Mouse (Mus musculus): ENCODE measurements around the gene Traf5. TPM values are rescaled to one million over a fixed set of nuclear protein-coding genes. Genes with fewer than 3 reads are reported as not detected.

Gene Traf5
- total RNA-seq, 2 experiments from 2014 or later = 2.7 to 6.2 TPM

DNA sequence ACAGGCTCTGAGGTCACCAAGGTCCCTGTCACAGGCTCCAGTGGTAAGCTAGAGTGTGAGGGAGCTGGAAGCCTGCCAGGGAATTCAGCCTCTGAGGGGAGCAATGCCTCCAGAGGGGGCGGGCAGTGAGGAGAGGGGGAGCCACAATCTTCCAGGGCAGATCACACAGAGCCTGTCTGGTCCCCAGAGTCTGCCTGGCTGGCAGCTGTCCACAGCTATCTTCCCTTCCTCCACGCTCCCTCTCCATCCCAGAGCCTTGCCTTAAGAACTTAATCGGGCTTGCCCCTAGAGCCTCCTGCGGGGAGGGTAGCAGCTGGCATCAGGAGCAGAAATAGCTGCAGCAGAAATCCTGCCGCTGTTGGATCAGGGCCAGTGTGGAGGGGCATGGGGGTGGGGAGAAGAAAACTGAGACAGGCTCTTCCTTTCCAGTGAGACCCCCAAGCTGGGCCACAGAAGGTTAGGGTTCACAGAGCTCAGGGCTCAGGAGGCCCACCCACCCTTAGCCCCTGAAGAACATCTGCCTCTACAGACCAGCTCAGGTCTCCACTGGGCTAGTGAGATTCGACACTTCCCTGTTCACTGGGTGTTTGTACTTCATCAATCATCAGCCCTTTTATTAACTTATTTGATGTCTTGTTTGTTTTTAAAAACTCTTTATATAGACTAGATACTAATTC lies 110.8 kb downstream of the Traf5 start:
- ATAC-seq (replicated peaks; ENCODE audit: poor library complexity, severe bottlenecking) = no peak

DNA sequence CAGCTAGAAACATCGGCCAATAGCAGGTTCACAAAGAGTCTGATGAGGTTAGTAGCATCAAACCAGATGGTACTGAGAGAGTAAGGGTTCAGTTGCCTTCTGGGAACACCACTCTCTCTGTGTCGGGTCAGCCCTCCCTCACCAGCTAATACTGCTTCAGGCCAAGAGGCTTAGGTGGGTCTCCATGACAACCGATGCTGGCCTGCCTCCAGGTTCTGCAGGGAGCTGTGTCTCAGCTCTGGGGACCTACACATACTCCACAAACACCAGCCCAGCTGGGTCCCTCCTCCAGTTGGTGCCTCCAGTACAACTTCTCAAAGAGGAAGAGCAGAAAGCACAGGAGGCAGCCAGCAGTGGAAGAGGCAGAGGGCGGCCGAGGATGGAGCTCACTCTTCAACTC lies 115.2 kb downstream of the Traf5 start, which contains the start of gene Rd3:
Gene Rd3, plus strand, starts transcription at position 184 of the 400 bp plus-strand sequence.
- no peak for ATAC-seq (replicated peaks; ENCODE audit: poor library complexity, severe bottlenecking)

DNA sequence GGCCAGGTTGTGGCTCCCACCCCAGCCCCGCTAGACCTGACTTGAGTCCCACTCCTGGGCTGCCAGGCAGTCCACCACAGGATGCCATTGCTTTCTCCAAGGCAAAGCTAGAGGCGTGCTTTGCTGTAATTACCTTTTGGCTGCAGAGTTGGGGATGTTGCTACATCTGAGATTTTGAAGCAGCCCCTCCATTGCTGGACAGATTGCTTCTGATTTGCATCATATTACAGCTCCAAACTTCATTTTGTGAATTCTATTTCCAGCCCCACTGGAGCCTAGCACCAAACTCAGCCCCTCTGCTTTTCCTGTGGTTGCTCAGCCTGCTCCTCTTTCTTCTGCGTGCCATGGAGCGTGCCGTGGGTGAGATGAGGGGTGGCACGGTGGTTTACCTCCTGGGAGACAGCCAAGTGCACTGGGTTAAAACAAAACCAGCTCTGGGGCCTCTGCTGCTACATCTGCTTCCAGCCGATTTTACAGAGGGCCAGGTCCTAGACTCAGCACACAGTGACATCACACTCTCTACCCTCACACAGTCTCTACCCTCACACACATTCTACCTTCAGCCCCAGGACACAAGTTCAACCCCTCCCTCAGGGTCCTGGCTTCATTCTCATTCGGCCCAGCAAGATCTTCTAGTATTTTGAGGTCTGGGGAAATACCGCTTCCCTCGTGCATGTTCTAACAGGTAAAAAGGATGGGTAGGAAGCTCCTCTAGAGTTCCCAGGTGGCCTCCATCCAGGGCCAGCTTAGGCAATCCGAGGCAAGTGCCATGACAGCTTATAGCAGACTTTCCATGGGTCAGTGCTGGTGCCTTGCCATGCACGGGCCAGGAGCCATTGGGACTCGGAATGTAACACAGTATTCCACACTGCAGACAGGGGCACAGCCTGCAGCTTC lies 117.6 kb downstream of the Traf5 start:
- ATAC-seq (replicated peaks; ENCODE audit: poor library complexity, severe bottlenecking) = no peak

DNA sequence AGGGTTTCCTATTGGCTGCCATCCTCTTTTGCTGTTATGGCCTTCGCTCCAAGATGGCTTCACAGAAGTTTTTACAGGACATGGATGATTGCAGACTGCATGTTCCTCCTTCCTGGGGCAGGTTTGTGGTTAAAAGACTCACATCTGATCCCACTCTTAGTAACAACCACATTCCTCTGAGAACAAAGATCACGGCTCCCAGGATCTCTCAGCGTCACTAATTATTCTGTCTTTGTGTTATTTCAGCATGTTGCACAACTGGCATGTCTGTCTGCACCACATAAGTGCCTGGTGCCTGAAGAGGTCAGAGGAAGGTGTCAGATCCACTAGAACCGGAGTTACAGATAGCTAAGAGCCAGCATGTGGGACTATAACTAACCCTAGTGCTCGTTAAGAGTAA lies 122.4 kb downstream of the Traf5 start:
- ATAC-seq (replicated peaks; ENCODE audit: poor library complexity, severe bottlenecking) = no peak

DNA sequence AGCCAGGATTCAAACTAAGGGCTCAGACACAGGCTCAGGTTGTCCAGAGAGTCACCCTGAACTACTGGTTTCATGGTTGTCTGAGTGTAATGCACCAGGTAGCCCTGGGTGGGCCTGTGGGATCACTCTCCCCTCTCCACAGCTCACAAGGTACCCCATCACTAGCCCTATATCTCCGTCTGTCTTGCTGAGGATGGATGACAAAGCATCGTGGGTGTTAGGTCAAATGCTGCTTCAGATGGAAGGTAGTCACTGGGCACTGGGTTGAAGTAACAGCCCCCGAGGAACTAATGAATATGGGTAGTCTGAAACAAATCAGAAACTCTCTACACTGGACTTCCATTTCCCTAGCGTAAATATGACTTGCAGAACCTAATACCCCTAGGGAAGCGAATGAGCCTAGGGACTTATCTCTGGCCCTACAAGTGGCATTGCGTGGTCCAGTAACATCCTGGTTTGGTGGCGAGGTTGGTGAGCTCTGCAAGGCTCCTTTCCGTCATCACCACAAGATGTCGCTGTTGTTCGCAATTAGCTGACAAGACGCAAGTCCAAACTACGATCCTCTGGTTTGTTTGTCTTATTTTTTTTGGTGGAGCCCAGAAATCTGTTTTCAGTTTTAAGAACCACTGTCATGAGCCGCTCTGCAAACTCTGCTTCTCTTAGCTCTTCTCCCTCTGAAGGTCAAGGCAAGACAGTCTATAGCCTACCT lies 127.4 kb downstream of the Traf5 start:
- peak; percentile 76 for ATAC-seq (replicated peaks; ENCODE audit: poor library complexity, severe bottlenecking)

DNA sequence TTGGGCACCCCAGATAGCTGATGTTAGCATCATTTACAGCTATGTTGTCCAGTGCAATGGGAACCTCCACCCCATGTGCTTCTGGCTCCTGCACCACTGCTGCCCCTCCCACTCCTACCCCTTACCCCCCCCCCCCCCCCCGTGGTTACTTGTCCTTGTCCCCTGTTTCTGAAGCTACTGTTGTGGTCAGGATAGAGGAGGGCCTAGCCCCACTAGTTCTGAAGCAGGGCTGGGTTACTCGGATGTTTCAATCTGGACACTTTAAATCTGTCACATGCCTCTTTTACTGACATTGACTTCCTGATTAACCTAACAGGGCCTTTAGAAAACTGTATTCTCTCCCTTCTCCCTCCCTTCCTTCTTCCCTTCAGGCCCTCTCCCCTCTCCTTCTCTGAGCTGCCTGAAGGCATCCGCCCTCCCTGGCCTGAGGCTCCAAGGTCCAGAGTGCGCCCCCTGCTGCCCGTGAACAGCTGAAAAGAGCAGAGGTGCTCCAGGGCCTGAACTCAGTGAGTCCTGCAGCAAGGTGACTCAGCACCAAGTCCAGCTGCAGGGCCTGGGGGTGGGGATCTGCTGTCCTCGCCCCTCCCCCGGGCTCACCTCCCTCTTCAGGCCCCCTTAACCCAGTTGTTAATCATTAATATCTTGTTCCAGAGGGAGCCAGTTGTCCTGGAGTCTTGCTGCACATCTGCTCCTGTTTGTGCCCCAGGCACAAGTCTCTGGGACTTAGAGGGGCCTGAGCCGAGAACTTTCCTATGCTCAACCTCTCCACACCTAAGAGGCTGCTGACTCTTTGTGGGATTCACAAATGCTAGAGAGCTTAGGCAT lies 128.2 kb downstream of the Traf5 start:
- ATAC-seq (replicated peaks; ENCODE audit: poor library complexity, severe bottlenecking) = peak; percentile 80

DNA sequence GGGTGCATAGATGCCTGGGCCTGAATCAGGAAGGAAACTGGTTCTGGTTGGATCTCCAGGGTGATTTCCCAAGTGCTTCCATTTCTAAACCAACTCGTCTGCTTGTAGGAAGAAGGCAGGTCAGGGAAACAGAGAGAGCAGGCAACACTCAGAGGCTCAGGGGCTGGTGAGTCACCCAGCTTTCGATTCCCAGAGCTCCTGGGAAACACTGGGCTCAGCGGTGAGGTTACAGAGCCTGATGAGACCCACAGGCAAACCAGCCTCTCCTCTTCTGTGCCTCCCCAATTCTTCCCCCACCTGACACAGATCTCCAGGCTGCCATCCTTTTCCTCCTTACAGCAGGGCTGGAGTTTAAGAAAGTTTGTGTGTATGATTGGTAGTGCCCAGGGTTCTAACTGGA lies 128.9 kb downstream of the Traf5 start:
- no peak for ATAC-seq (replicated peaks; ENCODE audit: poor library complexity, severe bottlenecking)

DNA sequence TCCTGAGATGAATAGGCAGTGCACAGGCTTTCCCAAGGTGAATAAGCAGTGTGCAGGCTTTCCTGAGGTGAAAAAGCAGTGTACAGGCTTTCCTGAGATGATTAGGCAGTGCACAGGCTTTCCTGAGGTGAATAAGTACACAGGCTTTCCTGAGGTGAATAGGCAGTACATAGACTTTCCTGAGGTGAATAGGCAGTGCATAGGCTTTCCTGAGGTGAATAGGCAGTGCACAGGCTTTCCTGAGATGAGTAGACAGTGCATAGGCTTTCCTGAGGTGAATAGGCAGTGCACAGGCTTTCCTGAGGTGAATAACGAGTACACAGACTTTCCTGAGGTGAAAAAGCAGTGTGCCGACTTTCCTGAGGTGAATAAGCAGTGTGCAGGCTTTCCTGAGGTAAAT lies 131.4 kb downstream of the Traf5 start:
- no peak for ATAC-seq (replicated peaks; ENCODE audit: poor library complexity, severe bottlenecking)

DNA sequence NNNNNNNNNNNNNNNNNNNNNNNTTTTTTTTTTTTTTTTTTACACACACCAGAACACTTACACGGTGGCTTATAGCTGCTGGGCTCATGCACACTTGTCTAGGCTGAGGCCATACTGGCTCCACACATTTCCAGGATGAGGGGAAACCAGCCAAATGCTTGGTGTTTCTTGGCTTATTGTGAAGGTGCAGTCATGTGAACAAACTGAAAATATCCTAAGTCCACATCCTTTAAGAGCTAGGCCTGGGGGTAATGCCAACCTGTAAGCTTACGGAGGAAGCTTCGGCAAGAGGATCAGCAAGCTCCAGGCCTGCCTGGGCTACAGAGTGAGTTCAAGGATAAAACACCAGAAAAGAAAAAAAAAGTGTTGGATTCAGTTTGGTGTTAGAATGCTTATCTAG lies 135.0 kb downstream of the Traf5 start:
- ATAC-seq (replicated peaks; ENCODE audit: poor library complexity, severe bottlenecking) = no peak

DNA sequence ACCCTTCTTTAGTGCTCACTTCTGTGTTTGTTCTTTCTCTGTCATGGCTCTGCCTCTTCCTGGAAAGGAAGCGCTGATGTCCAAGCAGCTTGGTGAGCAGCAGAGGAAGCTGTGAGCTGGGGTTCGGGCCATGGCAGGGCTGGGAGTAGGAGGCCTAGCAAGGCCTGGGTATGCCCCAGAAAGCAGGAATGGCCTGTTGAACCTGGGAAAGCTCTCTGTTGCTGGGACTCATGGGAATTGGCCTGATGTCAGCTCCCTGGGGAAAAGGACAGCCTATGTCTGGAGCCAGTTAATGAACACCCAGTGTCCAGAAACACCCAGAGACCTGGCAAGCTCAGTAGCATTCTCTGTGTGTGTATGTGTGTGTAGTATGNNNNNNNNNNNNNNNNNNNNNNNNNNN lies 135.5 kb downstream of the Traf5 start:
- ATAC-seq (replicated peaks; ENCODE audit: poor library complexity, severe bottlenecking) = no peak

DNA sequence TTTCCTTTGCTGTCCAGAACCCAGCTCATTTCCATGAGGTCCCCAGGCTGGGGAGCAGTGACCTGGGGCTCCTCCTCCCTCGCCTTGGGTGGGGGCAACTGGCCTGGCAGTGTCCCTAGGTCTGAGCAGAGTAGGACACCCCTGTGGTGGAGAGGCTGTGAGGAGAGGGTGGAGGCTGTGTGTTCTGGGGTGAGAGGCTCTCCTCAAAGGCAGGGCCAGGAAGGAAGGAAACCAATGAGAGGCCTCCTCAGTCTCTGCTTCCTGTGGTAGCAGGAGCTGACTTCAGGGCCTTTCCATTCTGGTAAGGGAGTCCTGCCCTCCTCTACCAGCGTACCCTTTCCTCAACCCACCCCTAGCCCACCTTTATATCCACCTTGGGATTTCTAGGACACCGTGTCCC lies 136.1 kb downstream of the Traf5 start:
- ATAC-seq (replicated peaks; ENCODE audit: poor library complexity, severe bottlenecking) = peak; percentile 20; the same call in 1 of the 2 replicates

DNA sequence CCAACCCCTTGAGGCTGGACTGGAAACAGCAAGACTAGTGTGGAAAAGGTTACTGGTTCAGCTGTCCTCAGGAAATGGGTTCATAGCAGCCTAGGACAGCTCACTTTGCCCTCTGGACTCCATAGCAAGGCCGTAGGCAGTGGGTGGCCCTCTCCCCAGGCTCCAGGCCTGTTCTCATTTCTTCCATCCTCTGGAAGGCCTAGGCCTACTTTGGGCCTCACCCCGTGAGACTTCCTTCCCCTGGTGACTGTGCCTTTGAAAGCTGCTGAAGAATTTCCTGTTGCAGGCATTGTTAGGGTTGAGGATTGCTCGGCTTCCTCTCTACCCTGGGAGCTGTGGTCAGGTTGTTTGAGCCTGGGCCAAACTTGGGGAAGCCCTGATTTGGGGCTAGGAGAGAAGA lies 137.3 kb downstream of the Traf5 start:
- ATAC-seq (replicated peaks; ENCODE audit: poor library complexity, severe bottlenecking) = peak; percentile 88

DNA sequence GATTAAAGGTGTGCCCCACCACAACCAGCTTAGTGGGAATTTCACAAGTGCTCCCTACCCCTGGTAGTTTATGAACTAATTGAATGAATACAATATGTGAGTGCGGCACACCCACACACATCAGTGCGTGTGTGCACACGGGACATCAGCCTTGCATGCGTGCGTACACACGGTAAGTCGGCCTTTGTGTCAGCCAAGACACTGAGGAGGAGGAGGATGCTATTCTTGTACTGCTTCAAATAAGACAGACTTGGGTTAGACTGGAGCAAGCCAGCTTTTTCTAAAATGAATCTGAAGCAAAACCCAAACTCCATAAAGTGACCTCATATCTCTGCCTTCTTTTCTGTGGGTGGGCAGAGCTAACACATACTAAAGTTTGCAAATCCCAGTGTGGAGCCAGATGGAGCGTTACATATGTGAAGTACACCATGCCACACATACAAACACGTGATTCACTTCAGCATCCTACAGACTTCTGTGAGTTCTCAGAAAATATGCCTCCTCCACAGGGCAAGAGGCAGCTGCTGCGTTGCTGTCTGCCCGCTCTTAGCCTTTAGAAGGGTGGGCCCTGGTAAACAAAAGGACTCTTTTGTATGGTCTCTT lies 139.5 kb downstream of the Traf5 start:
- ATAC-seq (replicated peaks; ENCODE audit: poor library complexity, severe bottlenecking) = no peak

DNA sequence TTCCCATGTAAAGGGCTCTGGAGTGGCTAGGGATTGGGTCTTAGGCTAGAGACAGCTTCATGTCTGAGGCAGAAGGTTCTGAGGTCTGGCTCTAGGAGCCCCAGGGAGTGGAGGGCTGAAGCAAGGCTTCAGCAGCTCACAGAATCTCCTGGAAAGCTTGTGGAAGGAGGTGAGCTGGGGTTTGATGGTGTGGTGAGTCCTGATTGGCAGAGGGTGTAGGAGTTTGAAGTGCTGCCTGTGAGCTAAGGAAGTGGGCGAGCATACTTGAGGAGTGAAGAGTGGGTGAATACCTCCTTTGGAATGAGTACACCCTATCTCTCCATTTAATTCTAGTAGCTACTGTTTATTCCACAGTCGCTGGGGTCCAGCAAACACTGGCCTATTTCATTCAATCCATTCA lies 141.7 kb downstream of the Traf5 start:
- no peak for ATAC-seq (replicated peaks; ENCODE audit: poor library complexity, severe bottlenecking)

DNA sequence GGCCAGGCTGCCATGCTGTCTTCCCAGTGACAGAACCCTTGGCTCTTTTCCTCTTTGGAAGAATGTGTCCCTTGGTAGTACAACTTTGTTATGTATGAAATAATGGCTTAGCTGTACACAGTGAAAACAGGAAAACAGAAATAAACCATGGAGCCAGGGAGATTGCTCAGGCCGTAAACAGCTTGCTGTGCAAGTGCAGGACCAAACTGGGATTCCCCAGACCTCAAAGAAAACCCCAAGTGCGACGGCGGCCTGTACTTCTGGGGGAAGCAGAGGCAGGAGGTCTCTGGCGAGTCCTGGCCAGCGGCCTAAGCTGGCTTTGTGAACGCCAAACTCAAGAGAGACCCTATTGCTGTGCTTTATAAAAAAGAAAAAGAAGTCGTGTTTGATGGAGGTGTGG lies 143.8 kb downstream of the Traf5 start:
- ATAC-seq (replicated peaks; ENCODE audit: poor library complexity, severe bottlenecking) = no peak

DNA sequence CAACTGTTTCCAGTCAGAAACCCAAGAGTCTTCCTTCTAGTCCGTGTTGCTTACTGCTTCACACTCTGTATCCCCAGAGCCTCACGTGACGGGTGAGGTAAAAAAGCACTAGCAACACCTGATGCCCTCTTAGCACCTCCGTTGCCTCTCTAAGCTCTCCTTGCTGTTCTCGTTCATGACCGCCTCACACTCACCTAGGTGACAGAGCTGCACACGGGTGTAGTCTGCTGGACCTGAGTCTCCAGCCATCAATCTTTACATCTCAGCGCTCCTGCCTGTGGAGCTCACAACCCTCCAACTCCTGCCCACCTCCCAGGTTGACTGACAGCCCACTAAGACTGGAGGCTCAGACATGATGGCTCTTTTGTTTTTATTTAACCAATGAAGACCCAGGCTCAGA lies 144.6 kb downstream of the Traf5 start:
- ATAC-seq (replicated peaks; ENCODE audit: poor library complexity, severe bottlenecking) = no peak
